Mouse (Mus musculus) embryonic facial prominence, embryonic 14.5 days (tissue): Measurements from ENCODE around the gene Chadl. TPM values are rescaled to one million over a fixed set of nuclear protein-coding genes. Genes with fewer than 3 reads are reported as not detected.
"Not testable (repeated sequence)": the region's sequence is repeated elsewhere in the genome, so short reads cannot be mapped to it uniquely, and the experiment has no call there.

Experiments used
- ATAC-seq: fragments of 200-750 bp; cut with Nextera tagmentation; 2 replicates; pipeline ENCODE4 v1.8.0; 2017; ENCODE audit warnings: low read depth, moderate number of reproducible peaks, moderate TSS enrichment
- DNase-seq: peaks from one replicate; pipeline ENCODE4 v3.0.0-alpha.2; 2015; ENCODE audit warnings: low spot score
- H3K27ac ChIP-seq: fragments of 300-500 bp; sonication (generic); replicated peaks from 2 replicates; pipeline ENCODE4 v1.5.1; 2014; ENCODE audit warnings: low read depth, mild to moderate bottlenecking, low read length, moderate library complexity
- H3K27me3 ChIP-seq: fragments of 300-500 bp; sonication (generic); replicated peaks from 2 replicates; pipeline ENCODE4 v1.6.1; 2014; ENCODE audit warnings: low read length; ENCODE audit not compliant: control insufficient read depth, insufficient read depth
- H3K36me3 ChIP-seq: fragments of 300-500 bp; sonication (generic); 2 replicates; pipeline ENCODE4 v1.6.1; 2014; ENCODE audit warnings: low read length, mixed read lengths; ENCODE audit not compliant: control insufficient read depth, insufficient read depth
- H3K4me1 ChIP-seq: fragments of 300-500 bp; sonication (generic); 2 replicates; pipeline ENCODE4 v1.6.1; 2014; ENCODE audit warnings: antibody characterized with exemption, low read length; ENCODE audit not compliant: control insufficient read depth, insufficient read depth
- H3K4me2 ChIP-seq: fragments of 300-500 bp; sonication (generic); 2 replicates; pipeline ENCODE4 v1.6.1; 2014; ENCODE audit warnings: low read depth, mild to moderate bottlenecking, low read length, moderate library complexity, mixed read lengths
- H3K4me3 ChIP-seq: fragments of 300-500 bp; sonication (generic); 2 replicates; pipeline ENCODE4 v1.5.1; 2014; ENCODE audit warnings: low read depth, mild to moderate bottlenecking, low read length
- H3K9ac ChIP-seq: fragments of 300-500 bp; sonication (generic); 2 replicates; pipeline ENCODE4 v1.6.1; 2014; ENCODE audit warnings: low read depth, mild to moderate bottlenecking, low read length, moderate library complexity, mixed read lengths
- H3K9me3 ChIP-seq: fragments of 300-500 bp; sonication (generic); 2 replicates; pipeline ENCODE4 v1.6.1; 2016; ENCODE audit warnings: low read length; ENCODE audit not compliant: control insufficient read depth
- WGBS: fragments of 180-500 bp; shearing (Covaris S2); extraction: QIAGEN DNeasy Blood & Tissue Kit; methylation state at CpG from one replicate; pipeline ENCODE4 v1.1.7; 2014; 5-methylcytosine and 5-hydroxymethylcytosine counted together
- polyA plus RNA-seq: library from polyadenylated mRNA; unstranded; fragments of >200 nt; fragmentation: Nextera tagmentation; extraction: Ambion mirVana; gene quantifications from 2 replicates; pipeline ENCODE4 v1.2.1, GENCODE M21; 2014

The Chadl gene
- polyA plus RNA-seq, 1 experiment from 2014 or later = 11.5 TPM

- Histone ChIP-seq H3K36me3 (peaks cover 95% of the 10 kb centered on the region), H3K27me3 (no peaks in the 10 kb centered on the region), H3K27ac (no peak overlapping the region), H3K9ac (no peak overlapping the region), H3K4me3 (no peak overlapping the region), H3K9me3 (no peaks in the 10 kb centered on the region), H3K4me2 (no peak overlapping the region), H3K4me1 (no peaks in the 10 kb centered on the region)
- WGBS = 92% methylated on average over 11 of the region's 11 CpGs
- ATAC-seq (no peak), DNase-seq (no peak)
Measured at GRCm38 (mm10) chr15:81708991-81709390, 11.9 kb upstream of the Chadl start.

DNA sequence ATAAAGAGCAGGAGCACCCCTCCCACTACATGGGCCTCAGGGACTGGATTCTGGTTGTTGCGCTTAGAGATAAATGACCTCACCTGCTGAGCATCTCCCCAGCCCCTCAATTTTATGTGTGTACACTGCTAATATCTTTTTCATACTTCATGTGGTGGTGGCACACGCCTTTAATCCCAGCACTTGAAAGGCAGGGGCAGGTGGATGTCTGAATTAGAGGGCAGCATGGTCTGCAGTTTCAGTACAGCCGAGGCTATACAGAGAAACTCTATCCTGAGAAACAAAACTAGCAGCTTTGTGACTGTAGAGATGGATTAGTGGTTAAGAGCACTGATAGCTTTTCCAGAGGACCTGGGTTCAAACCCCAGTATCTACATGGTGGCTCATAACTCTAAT lies 6.0 kb upstream of the Chadl start:
- Histone ChIP-seq H3K4me2 (no peak overlapping the region), H3K36me3 (peaks cover 51% of the 10 kb centered on the region), H3K27me3 (no peaks in the 10 kb centered on the region), H3K9me3 (no peaks in the 10 kb centered on the region), H3K4me1 (no peaks in the 10 kb centered on the region), H3K27ac (no peak overlapping the region), H3K9ac (no peak overlapping the region), H3K4me3 (no peak overlapping the region)
- WGBS = 84% methylated on average over 3 of the region's 3 CpGs
- no peak for ATAC-seq
- DNase-seq = no peak

DNA sequence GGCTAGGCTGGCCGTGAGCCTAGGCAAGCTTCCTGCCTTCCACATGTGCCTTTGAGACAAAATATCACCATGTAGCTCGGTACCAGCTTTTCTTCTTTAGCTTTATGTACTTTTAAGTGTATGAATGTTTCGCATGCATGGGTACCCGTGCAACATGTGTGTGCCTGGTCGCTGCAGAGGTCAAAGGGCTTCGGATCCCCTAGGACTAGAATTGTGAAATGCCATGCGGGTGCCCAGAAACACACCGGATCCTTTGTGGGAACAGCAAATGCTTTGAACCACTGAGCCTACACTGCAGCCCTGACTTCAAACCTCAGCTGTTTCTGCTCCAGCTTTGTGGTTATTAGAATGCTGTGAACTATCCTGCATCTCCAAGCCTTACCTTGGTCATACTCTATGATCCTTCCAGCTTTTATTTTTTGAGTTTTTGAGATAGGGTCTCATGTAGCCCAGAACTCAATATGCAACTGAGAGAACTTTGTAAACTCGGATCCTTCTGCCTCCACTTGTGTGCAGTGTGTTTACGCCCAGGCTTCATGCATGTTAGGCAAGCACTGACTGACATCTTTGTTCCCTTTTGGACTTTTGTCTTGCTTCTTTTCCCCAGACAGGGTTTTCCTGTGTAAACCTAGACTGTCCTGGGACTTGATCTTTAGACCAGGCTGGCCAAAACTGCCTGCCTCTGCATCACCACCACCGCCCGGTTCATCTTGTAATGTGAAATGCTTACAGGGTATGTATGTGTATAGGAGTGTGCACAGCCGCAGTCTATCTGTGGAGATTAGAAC lies 5.4 kb upstream of the Chadl start:
- H3K9me3 ChIP-seq = no peaks in the 10 kb centered on the region
- no peaks in the 10 kb centered on the region for H3K4me1 ChIP-seq
- H3K27me3 ChIP-seq = no peaks in the 10 kb centered on the region
- peaks cover 45% of the 10 kb centered on the region for H3K36me3 ChIP-seq
- WGBS = 80% methylated on average over 13 of the region's 13 CpGs
- DNase-seq = no peak
- no peak for ATAC-seq
- H3K27ac ChIP-seq = no peak overlapping the region
- H3K4me3 ChIP-seq = no peak overlapping the region
- H3K4me2 ChIP-seq = no peak overlapping the region
- H3K9ac ChIP-seq = no peak overlapping the region

DNA sequence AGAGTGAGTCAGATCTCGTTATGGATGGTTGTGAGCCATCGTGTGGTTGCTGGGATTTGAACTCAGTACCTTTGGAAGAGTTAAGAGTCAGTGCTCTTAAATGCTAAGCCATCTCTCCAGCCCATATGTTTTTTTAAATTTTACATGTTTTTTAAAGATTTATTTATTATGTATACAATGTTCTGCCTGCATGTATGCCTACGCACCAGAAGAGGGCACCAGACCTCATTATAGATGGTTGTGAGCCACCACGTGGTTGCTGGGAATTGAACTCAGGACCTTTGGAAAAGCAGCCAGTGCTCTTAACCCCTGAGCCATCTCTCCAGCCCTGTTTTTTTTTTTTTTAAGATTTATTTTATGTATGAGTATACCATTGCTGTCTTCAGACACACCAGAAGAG lies 4.3 kb upstream of the Chadl start:
- not testable (repeated sequence) for H3K27ac ChIP-seq, H3K9ac ChIP-seq, H3K9me3 ChIP-seq, H3K4me2 ChIP-seq, ATAC-seq, H3K4me1 ChIP-seq, DNase-seq, H3K4me3 ChIP-seq, H3K27me3 ChIP-seq
- peaks cover 36% of the 10 kb centered on the region for H3K36me3 ChIP-seq
- 77% methylated on average over 4 of the region's 4 CpGs for WGBS

DNA sequence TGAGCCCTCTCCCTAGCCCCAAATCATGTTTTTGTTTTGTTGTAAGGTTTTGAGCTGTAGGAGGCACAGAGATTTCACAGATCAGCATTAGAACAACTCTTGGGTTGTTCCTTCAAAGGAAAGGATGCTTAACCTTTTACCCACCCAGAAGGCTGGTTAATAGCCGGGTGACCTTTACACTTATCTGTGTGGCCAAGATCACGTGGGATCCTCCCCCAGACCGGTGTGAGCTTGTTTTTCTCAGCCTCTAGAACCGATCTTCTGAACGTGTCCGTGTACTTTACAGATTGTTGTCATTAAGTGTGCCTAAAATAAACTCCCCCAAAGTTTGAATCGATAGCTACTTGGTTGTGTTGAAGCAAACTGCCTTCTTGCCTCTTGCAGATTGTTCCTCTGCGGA lies 3.5 kb upstream of the Chadl start:
- no peak overlapping the region for H3K4me3 ChIP-seq
- H3K9me3 ChIP-seq = no peaks in the 10 kb centered on the region
- no peaks in the 10 kb centered on the region for H3K27me3 ChIP-seq
- H3K4me2 ChIP-seq = no peak overlapping the region
- H3K4me1 ChIP-seq = no peaks in the 10 kb centered on the region
- peaks cover 28% of the 10 kb centered on the region for H3K36me3 ChIP-seq
- H3K9ac ChIP-seq = no peak overlapping the region
- no peak for DNase-seq
- no peak for ATAC-seq
- 74% methylated on average over 8 of the region's 8 CpGs for WGBS
- H3K27ac ChIP-seq = no peak overlapping the region

DNA sequence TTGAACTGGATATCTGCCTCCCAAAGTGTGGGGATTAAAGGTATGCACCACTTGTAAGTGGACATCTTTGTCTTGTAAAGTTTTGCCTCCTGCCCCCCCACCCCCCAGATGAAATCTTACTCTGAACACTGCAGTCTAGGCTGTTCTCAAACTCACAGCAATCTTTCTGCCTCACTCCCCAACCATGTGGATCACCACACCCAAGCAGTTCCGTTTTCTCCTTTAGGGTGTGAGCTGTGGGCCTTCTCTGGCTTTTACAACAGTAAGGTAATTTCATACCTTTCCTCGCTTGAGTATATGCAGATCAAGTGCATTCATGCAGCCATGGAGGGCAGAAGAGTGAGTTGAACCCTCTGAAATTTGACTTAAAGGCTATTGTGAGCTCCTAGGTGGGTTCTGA lies 3.1 kb upstream of the Chadl start:
- Histone ChIP-seq H3K27me3 (peaks cover under 1% of the 10 kb centered on the region; the same call in 1 of the 2 replicates), H3K9me3 (no peaks in the 10 kb centered on the region), H3K4me3 (no peak overlapping the region), H3K9ac (no peak overlapping the region), H3K4me2 (no peak overlapping the region), H3K27ac (no peak overlapping the region), H3K36me3 (peaks cover 24% of the 10 kb centered on the region), H3K4me1 (no peaks in the 10 kb centered on the region)
- DNase-seq (no peak), ATAC-seq (no peak)
- 64% methylated on average over 2 of the region's 2 CpGs for WGBS

- ATAC-seq (no peak), DNase-seq (no peak)
- WGBS = 68% methylated on average over 2 of the region's 2 CpGs
- peaks cover 8% of the 10 kb centered on the region; the same call in 1 of the 2 replicates for H3K36me3 ChIP-seq
- no peak overlapping the region for H3K9ac ChIP-seq
- 0 out of 2 replicates have a peak, but pooled peaks cover 3% of the 10 kb centered on the region for H3K4me1 ChIP-seq
- H3K4me2 ChIP-seq = no peak overlapping the region
- no peaks in the 10 kb centered on the region for H3K9me3 ChIP-seq
- peaks cover 17% of the 10 kb centered on the region for H3K27me3 ChIP-seq
- H3K4me3 ChIP-seq = no peak overlapping the region
- H3K27ac ChIP-seq = no peak overlapping the region
Measured at GRCm38 (mm10) chr15:81698532-81698931, 1.4 kb upstream of the Chadl start.

- no peak overlapping the region for H3K4me2 ChIP-seq
- H3K36me3 ChIP-seq = 0 out of 2 replicates have a peak, but pooled peaks cover under 1% of the 10 kb centered on the region
- no peak for ATAC-seq
- no peak overlapping the region for H3K4me3 ChIP-seq
- peaks cover 24% of the 10 kb centered on the region for H3K27me3 ChIP-seq
- H3K27ac ChIP-seq = no peak overlapping the region
- H3K4me1 ChIP-seq = 0 out of 2 replicates have a peak, but pooled peaks cover 5% of the 10 kb centered on the region
- 38% methylated on average over 3 of the region's 3 CpGs for WGBS
- no peak overlapping the region for H3K9ac ChIP-seq
- no peak for DNase-seq
- H3K9me3 ChIP-seq = no peaks in the 10 kb centered on the region
Measured at GRCm38 (mm10) chr15:81697847-81698246, 760 bp upstream of the Chadl start.

- Histone ChIP-seq H3K27ac (no peak overlapping the region), H3K4me2 (peak overlapping the region; percentile 92), H3K9ac (peak overlapping the region; percentile 77), H3K9me3 (no peaks in the 10 kb centered on the region), H3K4me1 (0 out of 2 replicates have a peak, but pooled peaks cover 5% of the 10 kb centered on the region), H3K36me3 (no peaks in the 10 kb centered on the region), H3K4me3 (peak overlapping the region; percentile 61), H3K27me3 (peaks cover 38% of the 10 kb centered on the region)
- whole genome bisulfite sequencing = 34% methylated on average over 16 of the region's 19 CpGs
- DNase-seq (no peak), ATAC-seq (no peak)
Measured at GRCm38 (mm10) chr15:81694891-81695290, 2.2 kb downstream of the Chadl start.
